Mouse (Mus musculus) mouse trophoblast stem cell (cell line): ENCODE measurements around the gene Plod2.

Experiments used
- in situ Hi-C, 2 experiments: fragments of 300-500 bp; cut with MseI, MboI; formaldehyde crosslinking; loops; 2 replicates in 1 of 2; 3 replicates in 1 of 2; pipeline ENCODE4 v1.15.1; 2025

Gene Plod2

GRCm38 (mm10) chr9:92555006-92555958 is 13.3 kb downstream of the Plod2 start:
- in situ Hi-C loops, result no loop called here

- in situ Hi-C loops, result no loop called here
Observed at GRCm38 (mm10) chr9:92559750-92560149, 17.7 kb downstream of the Plod2 start.

GRCm38 (mm10) chr9:92560840-92561547 is 19.0 kb downstream of the Plod2 start:
- in situ Hi-C loops, result no loop called here

- in situ Hi-C loops, result no loop called here
Observed at GRCm38 (mm10) chr9:92562416-92562815, 20.4 kb downstream of the Plod2 start.

GRCm38 (mm10) chr9:92563306-92563705 is 21.3 kb downstream of the Plod2 start:
- in situ Hi-C loops, result no loop called here

GRCm38 (mm10) chr9:92564391-92564790 is 22.4 kb downstream of the Plod2 start:
- in situ Hi-C loops, result no loop called here

- in situ Hi-C loops, result no loop called here
Observed at GRCm38 (mm10) chr9:92566234-92566633, 24.2 kb downstream of the Plod2 start.

- in situ Hi-C loops, result no loop called here
Observed at GRCm38 (mm10) chr9:92567474-92567873, 25.5 kb downstream of the Plod2 start.

- in situ Hi-C loops, result no loop called here
Observed at GRCm38 (mm10) chr9:92568798-92569197, 26.8 kb downstream of the Plod2 start.

- in situ Hi-C loops, result no loop called here
Observed at GRCm38 (mm10) chr9:92572376-92573108, 30.5 kb downstream of the Plod2 start.

- in situ Hi-C loops, result no loop called here
Observed at GRCm38 (mm10) chr9:92583876-92584275, 41.9 kb downstream of the Plod2 start.

GRCm38 (mm10) chr9:92586025-92586424 is 44.0 kb downstream of the Plod2 start:
- in situ Hi-C loops, result no loop called here

GRCm38 (mm10) chr9:92587391-92587790 is 45.4 kb downstream of the Plod2 start:
- in situ Hi-C loops, result no loop called here

GRCm38 (mm10) chr9:92588226-92588625 is 46.2 kb downstream of the Plod2 start:
- in situ Hi-C loops, result no loop called here

- in situ Hi-C loops, result no loop called here
Observed at GRCm38 (mm10) chr9:92589021-92589420, 47.0 kb downstream of the Plod2 start.

- in situ Hi-C loops, result no loop called here
Observed at GRCm38 (mm10) chr9:92591482-92591881, 49.5 kb downstream of the Plod2 start.

- in situ Hi-C loops, result no loop called here
Observed at GRCm38 (mm10) chr9:92592757-92593156, 50.7 kb downstream of the Plod2 start.

GRCm38 (mm10) chr9:92594491-92594890 is 52.5 kb downstream of the Plod2 start:
- in situ Hi-C loops, result no loop called here

- in situ Hi-C loops, result no loop called here
Observed at GRCm38 (mm10) chr9:92595296-92595695, 53.3 kb downstream of the Plod2 start.

- in situ Hi-C loops, result no loop called here
Observed at GRCm38 (mm10) chr9:92596916-92597547, 55.0 kb downstream of the Plod2 start.

- in situ Hi-C loops, result no loop called here
Observed at GRCm38 (mm10) chr9:92597776-92598175, 55.8 kb downstream of the Plod2 start.
